Mouse (Mus musculus) C2C12 (cell line): ENCODE data around the gene Pkmyt1. TPM values are rescaled to one million over a fixed set of nuclear protein-coding genes. Genes with fewer than 3 reads are reported as not detected.
"Not testable (repeated sequence)": the region's sequence is repeated elsewhere in the genome, so short reads cannot be mapped to it uniquely, and the experiment has no call there.

Experiments used
- H3K27me3 ChIP-seq: one replicate; pipeline ENCODE4 v1.6.1; 2011; ENCODE audit not compliant: control insufficient read depth, insufficient read depth, insufficient read length
- H3K36me3 ChIP-seq: one replicate; pipeline ENCODE4 v1.6.1; 2011; ENCODE audit not compliant: control insufficient read depth, insufficient read depth
- H3K4me3 ChIP-seq: one replicate; pipeline ENCODE4 v1.5.1; 2011; ENCODE audit warnings: mild to moderate bottlenecking, control low read depth; ENCODE audit not compliant: poor library complexity, insufficient read depth, severe bottlenecking
- H3K79me2 ChIP-seq: one replicate; pipeline ENCODE4 v1.6.1; 2011; ENCODE audit not compliant: control insufficient read depth, insufficient read depth
- H3K79me3 ChIP-seq: one replicate; pipeline ENCODE4 v1.6.1; 2011; ENCODE audit warnings: low read depth, control low read depth
- H3ac ChIP-seq: one replicate; pipeline ENCODE3; 2011; ENCODE audit warnings: low read depth; ENCODE audit not compliant: control insufficient read depth, insufficient read length
- CEBPB ChIP-seq: IDR thresholded peaks from one replicate; pipeline ENCODE4 v1.6.1; 2011; ENCODE audit warnings: low read depth, mild to moderate bottlenecking, control low read depth, moderate library complexity
- CTCF ChIP-seq: IDR thresholded peaks from one replicate; pipeline ENCODE4 v1.5.1; 2011; ENCODE audit not compliant: control insufficient read depth, insufficient read depth, insufficient read length
- FOSL1 ChIP-seq: IDR thresholded peaks from one replicate; pipeline ENCODE4 v1.8.0; 2011; ENCODE audit warnings: mild to moderate bottlenecking, low read length; ENCODE audit not compliant: poor library complexity, insufficient read depth, severe bottlenecking
- MAX ChIP-seq: IDR thresholded peaks from one replicate; pipeline ENCODE4 v1.6.1; 2011; ENCODE audit warnings: mild to moderate bottlenecking, control low read depth
- MYOD1 ChIP-seq: IDR thresholded peaks from one replicate; pipeline ENCODE4 v1.6.1; 2011; ENCODE audit warnings: low read depth; ENCODE audit not compliant: control insufficient read depth, insufficient read length
- MYOG ChIP-seq: IDR thresholded peaks from one replicate; pipeline ENCODE4 v1.6.1; 2011; ENCODE audit not compliant: control insufficient read depth, insufficient read length; ENCODE audit errors: extremely low read depth
- USF1 ChIP-seq: IDR thresholded peaks from one replicate; pipeline ENCODE4 v1.6.1; 2011; ENCODE audit warnings: low read depth, mild to moderate bottlenecking, control low read depth, moderate library complexity
- polyA plus RNA-seq: library from polyadenylated mRNA; unstranded; fragments of >200 nt; fragmentation: generic; extraction: Trizol; gene quantifications from one replicate; pipeline ENCODE4 v1.2.1, GENCODE M21; 2012; ENCODE audit warnings: missing spikeins

Pkmyt1 gene
- polyA plus RNA-seq, 1 experiment, result 14.8 TPM

DNA sequence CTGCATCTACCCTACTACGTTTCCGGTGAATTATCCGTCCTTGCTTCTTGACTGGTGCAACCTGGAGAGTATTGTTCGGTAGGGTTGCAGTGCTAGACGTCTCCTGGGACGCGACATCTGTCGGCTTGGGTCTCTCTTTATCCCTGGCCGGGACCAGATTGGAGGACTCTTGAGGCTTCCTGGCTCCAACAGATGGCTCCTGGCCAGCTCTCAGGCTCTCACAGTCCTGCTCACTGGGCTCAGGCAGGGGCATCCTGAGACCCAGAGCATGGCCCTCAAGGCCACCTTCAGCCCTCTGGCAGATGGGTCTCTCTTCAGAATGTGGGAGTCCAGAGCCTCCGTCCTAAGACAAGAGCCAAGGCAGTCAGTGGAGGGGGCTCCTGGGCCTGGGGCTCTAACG is 36.8 kb downstream of the Pkmyt1 start:
- peaks cover 35% of the 10 kb centered on the region for H3K36me3 ChIP-seq
- TF ChIP-seq USF1 (no peak), MAX (no peak), CTCF (no peak), MYOG (no peak), CEBPB (no peak), FOSL1 (no peak), MYOD1 (no peak)
- no peaks in the 10 kb centered on the region for H3K79me3 ChIP-seq

DNA sequence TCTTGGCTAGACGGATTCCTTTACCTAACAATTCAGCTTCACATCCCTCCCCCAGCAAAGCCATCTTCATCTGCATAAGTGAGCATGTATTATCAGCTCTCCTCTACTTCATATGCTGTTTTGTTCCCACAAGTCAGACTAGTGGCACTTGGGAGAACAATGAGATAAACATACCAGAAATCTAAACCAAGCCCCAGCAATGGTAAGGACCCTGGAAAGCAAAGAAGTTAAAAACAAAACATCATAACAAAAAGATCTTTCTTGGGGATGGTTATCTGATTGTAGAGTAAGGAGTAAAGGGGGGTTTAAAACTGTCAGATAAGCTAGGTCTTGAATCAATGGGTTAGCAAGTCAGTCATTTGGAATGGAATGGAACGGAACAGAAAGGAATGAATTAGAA is 44.4 kb downstream of the Pkmyt1 start:
- no peaks in the 10 kb centered on the region for H3K36me3 ChIP-seq
- no peaks in the 10 kb centered on the region for H3K27me3 ChIP-seq
- peaks cover 18% of the 10 kb centered on the region for H3K79me2 ChIP-seq
- peaks cover 7% of the 10 kb centered on the region for H3K79me3 ChIP-seq
- no peak overlapping the region for H3ac ChIP-seq
- H3K4me3 ChIP-seq, result peak overlapping the region; percentile 52
- TF ChIP-seq FOSL1 (no peak), CEBPB (no peak), USF1 (no peak), MYOD1 (no peak), MAX (no peak), MYOG (no peak), CTCF (no peak)

More for the DNA sequence above, 36.8 kb downstream of the Pkmyt1 start:
- H3ac ChIP-seq, result no peak overlapping the region
- no peaks in the 10 kb centered on the region for H3K79me2 ChIP-seq
- no peaks in the 10 kb centered on the region for H3K27me3 ChIP-seq
- no peak overlapping the region for H3K4me3 ChIP-seq

DNA sequence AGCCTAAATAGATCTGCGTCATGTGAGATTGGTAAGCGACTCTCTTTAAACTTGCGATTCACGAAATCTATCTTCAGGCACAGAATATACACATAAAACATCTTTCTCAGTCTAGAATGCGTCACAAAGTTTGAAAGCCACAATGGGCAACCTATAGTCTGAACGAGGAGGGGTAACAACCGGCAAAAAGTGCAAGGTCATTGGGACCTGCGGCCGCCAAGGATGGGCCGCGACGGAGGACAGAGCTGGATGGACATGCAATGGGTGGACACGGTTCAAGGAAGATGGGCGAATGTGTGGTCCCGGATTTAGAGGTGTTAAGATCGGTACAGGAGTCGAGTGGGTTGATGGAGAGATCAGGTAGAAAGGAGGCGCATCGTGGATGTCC is 44.8 kb downstream of the Pkmyt1 start:
- TF ChIP-seq MYOG (no peak), MAX (no peak), CEBPB (no peak), MYOD1 (no peak), USF1 (no peak), FOSL1 (no peak), CTCF (no peak)
- Histone ChIP-seq H3K4me3 (peak overlapping the region; percentile 52), H3K79me2 (peaks cover 18% of the 10 kb centered on the region), H3ac (peak overlapping the region; percentile 86), H3K36me3 (no peaks in the 10 kb centered on the region), H3K79me3 (peaks cover 7% of the 10 kb centered on the region), H3K27me3 (no peaks in the 10 kb centered on the region)

GRCm38 (mm10) chr17:23771284-23772218 is 45.4 kb downstream of the Pkmyt1 start, which contains the start of gene Flywch1:
Flywch1 (minus strand) TSS chr17:23771602.
- Histone ChIP-seq H3ac (peak within 1 kb of the TSS; percentile 86), H3K79me3 (peaks cover 7% of the 10 kb centered on the region), H3K4me3 (peak within 1 kb of the TSS; percentile 52), H3K27me3 (no peaks in the 10 kb centered on the region), H3K79me2 (peaks cover 18% of the 10 kb centered on the region), H3K36me3 (no peaks in the 10 kb centered on the region)
- TF ChIP-seq CTCF (no peak), MAX (peak; percentile 37)

DNA sequence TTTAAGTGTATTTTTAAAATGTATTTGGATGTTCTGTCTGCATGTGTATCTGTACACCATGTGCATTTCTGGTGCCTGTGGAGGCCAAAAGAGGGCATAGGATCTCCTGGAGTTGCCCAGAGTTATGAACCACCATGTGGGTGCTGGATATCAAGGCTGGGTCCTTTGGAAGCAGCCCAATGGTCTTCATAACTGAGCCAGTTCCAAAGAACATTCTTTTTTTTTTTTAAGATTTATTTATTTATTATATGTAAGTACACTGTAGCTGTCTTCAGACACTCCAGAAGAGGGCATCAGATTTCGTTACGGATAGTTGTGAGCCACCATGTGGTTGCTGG is 46.1 kb downstream of the Pkmyt1 start:
- H3K79me3 ChIP-seq, H3ac ChIP-seq, H3K27me3 ChIP-seq, H3K36me3 ChIP-seq, H3K4me3 ChIP-seq: not testable (repeated sequence)
- H3K79me2 ChIP-seq, result peaks cover 18% of the 10 kb centered on the region

GRCm38 (mm10) chr17:23773676-23774075 is 47.5 kb downstream of the Pkmyt1 start:
- peaks cover 7% of the 10 kb centered on the region for H3K79me3 ChIP-seq
- H3ac ChIP-seq, result no peak overlapping the region
- H3K36me3 ChIP-seq, result no peaks in the 10 kb centered on the region
- H3K4me3 ChIP-seq, result no peak overlapping the region
- H3K79me2 ChIP-seq, result peaks cover 18% of the 10 kb centered on the region
- TF ChIP-seq MYOG (no peak), MAX (no peak), USF1 (no peak), FOSL1 (no peak), MYOD1 (no peak), CEBPB (no peak), CTCF (no peak)
- peaks cover 4% of the 10 kb centered on the region for H3K27me3 ChIP-seq
